Mouse (Mus musculus) heart, embryonic 10.5 days (tissue): ENCODE measurements around the gene Ralgps1. TPM values are rescaled to one million over a fixed set of nuclear protein-coding genes. Genes with fewer than 3 reads are reported as not detected.

Experiments
- DNase-seq: peaks from one replicate; pipeline ENCODE4 v3.0.0-alpha.2; 2017; ENCODE audit warnings: low spot score
- H3K27ac ChIP-seq: fragments of 300-500 bp; sonication (generic); 2 replicates; pipeline ENCODE4 v1.5.1; 2016; ENCODE audit warnings: mild to moderate bottlenecking
- H3K27me3 ChIP-seq: fragments of 300-500 bp; sonication (generic); 2 replicates; pipeline ENCODE4 v1.6.1; 2016; ENCODE audit warnings: mild to moderate bottlenecking; ENCODE audit not compliant: poor library complexity, insufficient read depth, severe bottlenecking
- H3K36me3 ChIP-seq: fragments of 300-500 bp; sonication (generic); 2 replicates; pipeline ENCODE4 v1.6.1; 2016; ENCODE audit warnings: mild to moderate bottlenecking, moderate library complexity
- H3K4me1 ChIP-seq: fragments of 300-500 bp; sonication (generic); 2 replicates; pipeline ENCODE4 v1.6.1; 2016; ENCODE audit warnings: mild to moderate bottlenecking
- H3K4me3 ChIP-seq: fragments of 300-500 bp; sonication (generic); 2 replicates; pipeline ENCODE4 v1.5.1; 2016; ENCODE audit warnings: mild to moderate bottlenecking, moderate library complexity
- H3K9me3 ChIP-seq: fragments of 300-500 bp; sonication (generic); 2 replicates; pipeline ENCODE4 v1.6.1; 2016; ENCODE audit warnings: mild to moderate bottlenecking, moderate library complexity
- WGBS: fragments of 180-500 bp; shearing (Covaris S2); methylation state at CpG from one replicate; pipeline ENCODE4 v1.1.7; 2016; 5-methylcytosine and 5-hydroxymethylcytosine counted together
- polyA plus RNA-seq: library from polyadenylated mRNA; unstranded; fragments of >200 nt; fragmentation: Nextera tagmentation; extraction: Ambion mirVana; gene quantifications from 2 replicates; pipeline ENCODE4 v1.2.1, GENCODE M21; 2016

Gene Ralgps1
- polyA plus RNA-seq, 1 experiment from 2014 or later: 3.8 TPM

- Histone ChIP-seq H3K27me3 (no peaks in the 10 kb centered on the region), H3K4me1 (peaks cover 48% of the 10 kb centered on the region), H3K36me3 (peaks cover 3% of the 10 kb centered on the region; the same call in 1 of the 2 replicates), H3K9me3 (no peaks in the 10 kb centered on the region), H3K4me3 (no peak overlapping the region), H3K27ac (0 out of 2 replicates have a peak overlapping the region, but pooled peaks have one; percentile 18)
- no peak for DNase-seq
- 80% methylated on average over 3 of the region's 3 CpGs for WGBS
Observed at GRCm38 (mm10) chr2:33261475-33261874, 109.8 kb downstream of the Ralgps1 start.

GRCm38 (mm10) chr2:33260772-33261171, 110.5 kb downstream of the Ralgps1 start:
- Histone ChIP-seq H3K4me1 (peaks cover 45% of the 10 kb centered on the region), H3K9me3 (no peaks in the 10 kb centered on the region), H3K27ac (no peak overlapping the region), H3K36me3 (peaks cover 3% of the 10 kb centered on the region; the same call in 1 of the 2 replicates), H3K27me3 (no peaks in the 10 kb centered on the region), H3K4me3 (no peak overlapping the region)
- no peak for DNase-seq
- WGBS: 84% methylated on average over 8 of the region's 8 CpGs

- Histone ChIP-seq H3K36me3 (peaks cover 3% of the 10 kb centered on the region; the same call in 1 of the 2 replicates), H3K9me3 (no peaks in the 10 kb centered on the region), H3K27ac (peak overlapping the region; percentile 75; the same call in 1 of the 2 replicates), H3K4me3 (no peak overlapping the region), H3K4me1 (peaks cover 63% of the 10 kb centered on the region), H3K27me3 (no peaks in the 10 kb centered on the region)
- 21% methylated on average over 3 of the region's 3 CpGs for WGBS
- no peak for DNase-seq
Observed at GRCm38 (mm10) chr2:33256769-33257537, 114.3 kb downstream of the Ralgps1 start.

- WGBS: 77% methylated on average over 9 of the region's 9 CpGs
- DNase-seq: no peak
Observed at GRCm38 (mm10) chr2:33254318-33254985, 116.8 kb downstream of the Ralgps1 start.

GRCm38 (mm10) chr2:33253572-33254190, 117.6 kb downstream of the Ralgps1 start:
- H3K36me3 ChIP-seq: no peaks in the 10 kb centered on the region
- peaks cover 84% of the 10 kb centered on the region for H3K4me1 ChIP-seq
- H3K9me3 ChIP-seq: no peaks in the 10 kb centered on the region
- WGBS: 28% methylated on average over 4 of the region's 4 CpGs
- H3K27me3 ChIP-seq: no peaks in the 10 kb centered on the region
- DNase-seq: peak; percentile 82
- peak overlapping the region; percentile 4; the same call in 1 of the 2 replicates for H3K4me3 ChIP-seq
- H3K27ac ChIP-seq: peak overlapping the region; percentile 85

More at GRCm38 (mm10) chr2:33254318-33254985, 116.8 kb downstream of the Ralgps1 start:
- Histone ChIP-seq H3K27me3 (no peaks in the 10 kb centered on the region), H3K4me3 (no peak overlapping the region), H3K9me3 (no peaks in the 10 kb centered on the region), H3K4me1 (peaks cover 78% of the 10 kb centered on the region), H3K36me3 (no peaks in the 10 kb centered on the region), H3K27ac (peak overlapping the region; percentile 85)

- peaks cover 2% of the 10 kb centered on the region; the same call in 1 of the 2 replicates for H3K36me3 ChIP-seq
- H3K27me3 ChIP-seq: no peaks in the 10 kb centered on the region
- H3K4me3 ChIP-seq: no peak overlapping the region
- peaks cover 87% of the 10 kb centered on the region for H3K4me1 ChIP-seq
- WGBS: 87% methylated on average over 6 of the region's 6 CpGs
- DNase-seq: no peak
- no peaks in the 10 kb centered on the region for H3K9me3 ChIP-seq
- H3K27ac ChIP-seq: peak overlapping the region; percentile 85
Observed at GRCm38 (mm10) chr2:33252751-33253150, 118.5 kb downstream of the Ralgps1 start.

GRCm38 (mm10) chr2:33249922-33250633, 121.2 kb downstream of the Ralgps1 start:
- Histone ChIP-seq H3K4me3 (no peak overlapping the region), H3K27me3 (no peaks in the 10 kb centered on the region), H3K36me3 (peaks cover 13% of the 10 kb centered on the region; the same call in 1 of the 2 replicates), H3K27ac (peak overlapping the region; percentile 85), H3K9me3 (no peaks in the 10 kb centered on the region), H3K4me1 (peaks cover 78% of the 10 kb centered on the region)
- no peak for DNase-seq
- 27% methylated on average over 3 of the region's 3 CpGs for WGBS

GRCm38 (mm10) chr2:33248549-33248948, 122.7 kb downstream of the Ralgps1 start:
- Histone ChIP-seq H3K27me3 (no peaks in the 10 kb centered on the region), H3K4me1 (peaks cover 76% of the 10 kb centered on the region), H3K36me3 (peaks cover 20% of the 10 kb centered on the region), H3K4me3 (no peak overlapping the region), H3K9me3 (no peaks in the 10 kb centered on the region), H3K27ac (peak overlapping the region; percentile 85)
- WGBS: 90% methylated on average over 7 of the region's 7 CpGs
- no peak for DNase-seq

- peaks cover 37% of the 10 kb centered on the region for H3K36me3 ChIP-seq
- H3K27me3 ChIP-seq: no peaks in the 10 kb centered on the region
- no peak for DNase-seq
- no peak overlapping the region for H3K4me3 ChIP-seq
- no peaks in the 10 kb centered on the region for H3K9me3 ChIP-seq
- WGBS: 77% methylated on average over 5 of the region's 5 CpGs
- H3K27ac ChIP-seq: no peak overlapping the region; the same call in 1 of the 2 replicates
- peaks cover 68% of the 10 kb centered on the region for H3K4me1 ChIP-seq
Observed at GRCm38 (mm10) chr2:33246841-33247240, 124.4 kb downstream of the Ralgps1 start.

GRCm38 (mm10) chr2:33245350-33245749, 125.9 kb downstream of the Ralgps1 start:
- no peaks in the 10 kb centered on the region for H3K9me3 ChIP-seq
- H3K36me3 ChIP-seq: peaks cover 43% of the 10 kb centered on the region
- peaks cover 57% of the 10 kb centered on the region for H3K4me1 ChIP-seq
- H3K4me3 ChIP-seq: no peak overlapping the region
- peak overlapping the region; percentile 76 for H3K27ac ChIP-seq
- H3K27me3 ChIP-seq: no peaks in the 10 kb centered on the region
- no peak for DNase-seq

- peak overlapping the region; percentile 76 for H3K27ac ChIP-seq
- H3K27me3 ChIP-seq: no peaks in the 10 kb centered on the region
- H3K36me3 ChIP-seq: peaks cover 43% of the 10 kb centered on the region
- H3K9me3 ChIP-seq: no peaks in the 10 kb centered on the region
- 55% methylated on average over 6 of the region's 6 CpGs for WGBS
- DNase-seq: no peak
- no peak overlapping the region for H3K4me3 ChIP-seq
- H3K4me1 ChIP-seq: peaks cover 57% of the 10 kb centered on the region
Observed at GRCm38 (mm10) chr2:33244880-33245279, 126.4 kb downstream of the Ralgps1 start.

GRCm38 (mm10) chr2:33237581-33237980, 133.7 kb downstream of the Ralgps1 start:
- Histone ChIP-seq H3K9me3 (no peaks in the 10 kb centered on the region), H3K27ac (no peak overlapping the region), H3K4me1 (peaks cover 47% of the 10 kb centered on the region), H3K27me3 (no peaks in the 10 kb centered on the region), H3K36me3 (peaks cover 29% of the 10 kb centered on the region), H3K4me3 (no peak overlapping the region)
- DNase-seq: no peak
- 85% methylated on average over 6 of the region's 6 CpGs for WGBS
